Mouse (Mus musculus) left cerebral cortex, postnatal 36 days (tissue): ENCODE data around the gene Wdsub1. TPM values are rescaled to one million over a fixed set of nuclear protein-coding genes. Genes with fewer than 3 reads are reported as not detected.

ENCODE experiments used
- DNase-seq, 2 experiments: peaks; one replicate each; pipeline ENCODE4 v3.0.0; 2021 to 2022; ENCODE audit warnings: low spot score in 2 of 2, mixed read lengths in 1 of 2
- intact Hi-C: fragments of 180-260 bp; cut with DNase I; formaldehyde crosslinking; loops from one replicate; pipeline ENCODE4 v1.15.1; 2025
- total RNA-seq, 2 experiments: library from RNA; stranded (reverse); gene quantifications; 2 replicates each; pipeline ENCODE4 v1.2.3; 2021

The Wdsub1 gene
- total RNA-seq, 2 experiments from 2014 or later = 16.3 to 16.4 TPM

GRCm38 (mm10) chr2:59812641-59813040 lies 69.8 kb downstream of the Wdsub1 start:
- intact Hi-C loops = no loop called here
- no peak for DNase-seq

GRCm38 (mm10) chr2:59811247-59811646 lies 71.1 kb downstream of the Wdsub1 start:
- intact Hi-C loops = no loop called here
- no peak for DNase-seq

- no peak for DNase-seq
- intact Hi-C loops = no loop called here
Observed at GRCm38 (mm10) chr2:59810039-59810438, 72.4 kb downstream of the Wdsub1 start.

GRCm38 (mm10) chr2:59808608-59809007 lies 73.8 kb downstream of the Wdsub1 start:
- intact Hi-C loops = no loop called here
- DNase-seq = no peak

- intact Hi-C loops = no loop called here
- DNase-seq = no peak
Observed at GRCm38 (mm10) chr2:59806038-59806437, 76.4 kb downstream of the Wdsub1 start.

GRCm38 (mm10) chr2:59805595-59805994 lies 76.8 kb downstream of the Wdsub1 start:
- intact Hi-C loops = no loop called here
- no peak for DNase-seq

- intact Hi-C loops = no loop called here
- no peak for DNase-seq
Observed at GRCm38 (mm10) chr2:59802722-59803387, 79.5 kb downstream of the Wdsub1 start.
